Mouse (Mus musculus) urinary bladder, postnatal 36 days (tissue): Measurements from ENCODE around the gene Gdi1.

Source experiments
- DNase-seq, 2 experiments: peaks; one replicate each; pipeline ENCODE4 v3.0.0; 2022; ENCODE audit warnings: low spot score in 2 of 2, mixed read lengths in 1 of 2

Gdi1 gene

GRCm38 (mm10) chrX:74304867-74305700, at the start of gene Gdi1:
Gene Gdi1, plus strand, starts transcription at chrX:74304998.
- peak; percentile 52 to 62 for DNase-seq

- DNase-seq, result no peak
Observed at GRCm38 (mm10) chrX:74257746-74258145, 47.1 kb upstream of the Gdi1 start.

GRCm38 (mm10) chrX:74269736-74270061, 35.1 kb upstream of the Gdi1 start:
- no peak for DNase-seq

GRCm38 (mm10) chrX:74270062-74270901, 34.5 kb upstream of the Gdi1 start, which contains the start of gene Rpl10:
Gene Rpl10, plus strand, starts transcription at chrX:74270812.
- DNase-seq, result peak; percentile 81 to 89

GRCm38 (mm10) chrX:74270902-74271551, 33.8 kb upstream of the Gdi1 start:
- no peak for DNase-seq

GRCm38 (mm10) chrX:74273422-74274322, 31.1 kb upstream of the Gdi1 start:
- DNase-seq, result no peak

- DNase-seq, result no peak
Observed at GRCm38 (mm10) chrX:74277916-74278315, 26.9 kb upstream of the Gdi1 start.

GRCm38 (mm10) chrX:74281041-74281731, 23.6 kb upstream of the Gdi1 start:
- peak in 1 of 2 experiments; percentile 66 for DNase-seq

GRCm38 (mm10) chrX:74281732-74282394, 22.9 kb upstream of the Gdi1 start, which contains the start of the genes Taz and Dnase1l1:
Gene Taz, plus strand, starts transcription at chrX:74281912.
Gene Dnase1l1, minus strand, starts transcription at chrX:74282337.
- peak in 1 of 2 experiments; percentile 89 for DNase-seq

- peak; percentile 72 to 83 for DNase-seq
Observed at GRCm38 (mm10) chrX:74282395-74283091, 22.3 kb upstream of the Gdi1 start.

- DNase-seq, result no peak
Observed at GRCm38 (mm10) chrX:74283092-74283437, 21.7 kb upstream of the Gdi1 start.

GRCm38 (mm10) chrX:74293431-74293830, 11.4 kb upstream of the Gdi1 start:
- no peak for DNase-seq

- peak; percentile 92 to 93 for DNase-seq
Observed at GRCm38 (mm10) chrX:74296538-74297448, 8.0 kb upstream of the Gdi1 start, which contains the start of gene Atp6ap1. Gene Atp6ap1, plus strand, starts transcription at chrX:74297097.

GRCm38 (mm10) chrX:74298348-74298747, 6.5 kb upstream of the Gdi1 start:
- no peak for DNase-seq

- DNase-seq, result no peak
Observed at GRCm38 (mm10) chrX:74299721-74300120, 5.1 kb upstream of the Gdi1 start.

- DNase-seq, result peak; percentile 75 to 87
Observed at GRCm38 (mm10) chrX:74312540-74313464, 8.0 kb downstream of the Gdi1 start, which contains the start of gene Fam50a. Gene Fam50a, plus strand, starts transcription at chrX:74313033.

GRCm38 (mm10) chrX:74328725-74329161, 23.9 kb downstream of the Gdi1 start, which contains the start of gene Plxna3:
Gene Plxna3, plus strand, starts transcription at chrX:74329066.
- peak; percentile 62 to 67 for DNase-seq
